Mouse (Mus musculus) embryonic facial prominence, embryonic 13.5 days (tissue): ENCODE data around the gene Nlrp4c. TPM values are rescaled to one million over a fixed set of nuclear protein-coding genes. Genes with fewer than 3 reads are reported as not detected.
"Not testable (repeated sequence)": the region's sequence is repeated elsewhere in the genome, so short reads cannot be mapped to it uniquely, and the experiment has no call there.

ENCODE experiments used
- ATAC-seq: fragments of 200-750 bp; cut with Nextera tagmentation; 2 replicates; pipeline ENCODE4 v1.8.0; 2017; ENCODE audit warnings: low read depth; ENCODE audit not compliant: insufficient number of reproducible peaks, insufficient read depth, low FRiP score, low TSS enrichment
- H3K27ac ChIP-seq: fragments of 300-500 bp; sonication (generic); 2 replicates; pipeline ENCODE4 v1.5.1; 2015; ENCODE audit warnings: moderate library complexity, mild to moderate bottlenecking, inconsistent platforms
- H3K27me3 ChIP-seq: fragments of 300-500 bp; sonication (generic); 2 replicates; pipeline ENCODE4 v1.6.1; 2015; ENCODE audit warnings: mild to moderate bottlenecking, inconsistent platforms
- H3K36me3 ChIP-seq: fragments of 300-500 bp; sonication (generic); 2 replicates; pipeline ENCODE4 v1.6.1; 2015; ENCODE audit warnings: mild to moderate bottlenecking, inconsistent platforms
- H3K4me1 ChIP-seq: fragments of 300-500 bp; sonication (generic); 2 replicates; pipeline ENCODE4 v1.6.1; 2015; ENCODE audit warnings: inconsistent platforms
- H3K4me2 ChIP-seq: fragments of 300-500 bp; sonication (generic); 2 replicates; pipeline ENCODE4 v1.6.1; 2015; ENCODE audit warnings: moderate library complexity, mild to moderate bottlenecking, inconsistent platforms
- H3K4me3 ChIP-seq: fragments of 300-500 bp; sonication (generic); 2 replicates; pipeline ENCODE4 v1.5.1; 2015; ENCODE audit warnings: mild to moderate bottlenecking, inconsistent platforms
- H3K9ac ChIP-seq: fragments of 300-500 bp; sonication (generic); 2 replicates; pipeline ENCODE4 v1.6.1; 2015; ENCODE audit warnings: mild to moderate bottlenecking, inconsistent platforms
- H3K9me3 ChIP-seq: fragments of 300-500 bp; sonication (generic); 2 replicates; pipeline ENCODE4 v1.6.1; 2016; ENCODE audit warnings: inconsistent platforms
- WGBS: fragments of 180-500 bp; shearing (Covaris S2); methylation state at CpG from one replicate; pipeline ENCODE4 v1.1.7; 2015; ENCODE audit warnings: mixed read lengths; 5-methylcytosine and 5-hydroxymethylcytosine counted together
- polyA plus RNA-seq: library from polyadenylated mRNA; unstranded; fragments of >200 nt; fragmentation: Nextera tagmentation; extraction: Ambion mirVana; gene quantifications from 2 replicates; pipeline ENCODE4 v1.2.1, GENCODE M21; 2015

The Nlrp4c gene
- not detected in 2 replicates for polyA plus RNA-seq

DNA sequence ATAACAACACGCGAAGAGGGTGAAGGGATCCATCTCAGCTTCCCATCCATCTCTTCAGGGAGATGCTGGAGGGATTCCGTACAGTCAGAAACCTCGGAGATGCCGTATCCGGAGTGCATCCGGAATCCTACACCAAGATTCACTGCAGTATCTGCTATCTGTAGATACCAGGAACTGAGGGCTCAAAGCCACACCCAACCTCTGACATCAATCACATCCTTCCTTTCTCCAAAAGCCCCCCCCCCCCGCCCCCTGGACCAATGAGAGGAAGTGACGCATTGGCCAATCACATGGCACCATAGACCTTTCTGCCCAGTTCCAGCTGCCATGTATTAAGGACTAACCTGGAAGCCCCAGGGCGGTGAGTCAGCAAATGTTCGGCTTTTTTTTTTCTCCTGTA, at the start of gene Nlrp4c:
Gene Nlrp4c, plus strand, starts transcription at position 301 of the 400 bp plus-strand sequence.
- Histone ChIP-seq H3K4me3 (no peak within 1 kb of the TSS), H3K9me3 (peaks cover 6% of the 10 kb centered on the region), H3K4me1 (no peaks in the 10 kb centered on the region), H3K36me3 (no peaks in the 10 kb centered on the region), H3K9ac (no peak within 1 kb of the TSS), H3K4me2 (no peak within 1 kb of the TSS), H3K27me3 (no peaks in the 10 kb centered on the region), H3K27ac (no peak within 1 kb of the TSS)
- ATAC-seq, result no peak
- 80% methylated on average over 11 of the region's 11 CpGs for whole genome bisulfite sequencing

DNA sequence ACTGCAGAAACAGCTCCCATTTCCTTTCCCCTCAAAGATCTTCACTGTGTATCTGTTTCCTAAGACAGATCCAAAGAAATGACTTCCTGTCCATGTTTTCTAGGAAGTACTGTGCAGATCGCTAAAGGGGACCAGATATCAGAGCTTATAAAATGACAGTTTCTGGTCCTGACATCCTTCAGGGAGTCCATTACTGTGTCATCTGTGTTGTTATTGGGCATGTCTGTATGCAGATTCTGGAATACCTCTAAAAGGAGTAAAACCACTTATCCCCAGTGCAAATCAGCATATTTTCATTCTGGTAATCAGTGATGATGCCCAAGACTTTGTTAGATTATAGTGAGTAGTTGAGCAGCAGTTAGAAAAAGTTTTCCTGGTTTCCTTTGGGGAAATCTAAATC, 34.1 kb upstream of the Nlrp4c start, which contains the start of gene Vmn1r65:
Gene Vmn1r65, minus strand, starts transcription at position 101 of the 400 bp plus-strand sequence.
- Histone ChIP-seq H3K9me3 (peaks cover 15% of the 10 kb centered on the region; the same call in 1 of the 2 replicates), H3K9ac (no peak within 1 kb of the TSS), H3K4me1 (no peaks in the 10 kb centered on the region), H3K27me3 (no peaks in the 10 kb centered on the region), H3K27ac (no peak within 1 kb of the TSS), H3K36me3 (no peaks in the 10 kb centered on the region), H3K4me2 (no peak within 1 kb of the TSS), H3K4me3 (no peak within 1 kb of the TSS)
- WGBS, result 86% methylated on average over 1 of the region's 1 CpGs
- no peak for ATAC-seq

DNA sequence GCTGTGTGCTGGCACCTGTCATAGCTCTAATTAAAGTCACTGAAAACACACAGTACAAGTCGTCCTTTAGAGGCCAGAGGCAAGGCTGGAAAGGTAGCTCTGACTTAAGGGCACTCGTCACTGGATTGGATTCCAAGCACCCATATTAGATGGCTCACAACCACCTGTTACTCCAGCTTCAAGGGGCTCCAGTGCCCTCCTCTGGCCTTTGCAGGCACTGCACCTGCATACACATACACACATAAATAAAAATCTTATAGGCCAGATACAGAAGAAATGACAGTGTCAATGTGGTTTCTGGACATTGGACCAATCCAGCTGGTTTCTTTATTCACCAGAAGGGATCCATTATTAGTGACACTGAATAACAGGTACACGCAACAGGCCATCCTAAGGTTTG, 74.5 kb downstream of the Nlrp4c start:
- Histone ChIP-seq H3K9ac (no peak overlapping the region), H3K4me1 (no peaks in the 10 kb centered on the region), H3K36me3 (no peaks in the 10 kb centered on the region), H3K9me3 (no peaks in the 10 kb centered on the region), H3K27me3 (no peaks in the 10 kb centered on the region), H3K27ac (no peak overlapping the region), H3K4me2 (no peak overlapping the region), H3K4me3 (no peak overlapping the region)
- no peak for ATAC-seq
- 78% methylated on average over 3 of the region's 3 CpGs for WGBS

DNA sequence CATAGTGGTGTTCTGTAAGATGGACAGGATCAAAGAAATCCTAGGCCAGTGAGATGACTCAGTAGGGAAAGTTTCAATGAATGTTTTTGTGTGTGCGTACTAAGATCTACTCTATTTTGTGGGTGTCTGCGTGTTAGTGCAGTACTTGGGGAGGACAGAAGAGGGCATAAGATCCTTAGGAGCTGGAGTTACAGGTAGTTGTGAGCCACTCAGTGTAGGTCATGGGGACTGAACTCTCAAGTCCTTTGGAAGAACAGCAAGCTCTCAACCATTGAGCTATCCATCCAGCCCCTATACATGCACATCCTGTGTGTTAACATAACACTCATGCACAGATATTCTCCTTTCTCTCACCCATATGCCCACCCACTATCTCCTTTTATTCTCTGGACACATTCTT, 75.1 kb downstream of the Nlrp4c start:
- H3K27me3 ChIP-seq, H3K4me1 ChIP-seq, H3K9ac ChIP-seq, H3K36me3 ChIP-seq, H3K9me3 ChIP-seq, ATAC-seq, H3K27ac ChIP-seq, H3K4me3 ChIP-seq, H3K4me2 ChIP-seq: not testable (repeated sequence)
- 77% methylated on average over 2 of the region's 2 CpGs for WGBS

DNA sequence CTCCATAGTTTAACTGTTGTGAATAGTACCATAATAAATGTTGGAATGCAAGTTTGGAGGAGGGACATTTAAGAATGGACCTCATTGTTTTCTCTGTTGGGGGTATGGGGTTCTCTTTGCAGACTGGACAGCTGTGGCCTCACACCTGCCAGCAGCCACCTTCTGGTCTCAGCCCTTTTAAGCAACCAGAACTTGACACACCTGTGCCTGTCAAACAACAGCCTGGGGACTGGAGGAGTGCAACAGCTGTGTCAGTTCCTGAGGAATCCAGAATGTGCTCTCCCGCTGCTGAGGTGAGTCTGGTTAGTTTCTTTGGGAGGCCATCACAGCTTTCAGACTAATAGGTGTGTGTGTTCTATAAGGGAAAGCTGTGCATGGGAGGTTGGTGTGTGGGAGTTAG, 76.2 kb downstream of the Nlrp4c start:
- not testable (repeated sequence) for H3K9ac ChIP-seq, H3K36me3 ChIP-seq, H3K27ac ChIP-seq, H3K4me2 ChIP-seq, H3K9me3 ChIP-seq, H3K4me1 ChIP-seq, H3K4me3 ChIP-seq, ATAC-seq, H3K27me3 ChIP-seq
- 62% methylated on average over 1 of the region's 1 CpGs for WGBS

DNA sequence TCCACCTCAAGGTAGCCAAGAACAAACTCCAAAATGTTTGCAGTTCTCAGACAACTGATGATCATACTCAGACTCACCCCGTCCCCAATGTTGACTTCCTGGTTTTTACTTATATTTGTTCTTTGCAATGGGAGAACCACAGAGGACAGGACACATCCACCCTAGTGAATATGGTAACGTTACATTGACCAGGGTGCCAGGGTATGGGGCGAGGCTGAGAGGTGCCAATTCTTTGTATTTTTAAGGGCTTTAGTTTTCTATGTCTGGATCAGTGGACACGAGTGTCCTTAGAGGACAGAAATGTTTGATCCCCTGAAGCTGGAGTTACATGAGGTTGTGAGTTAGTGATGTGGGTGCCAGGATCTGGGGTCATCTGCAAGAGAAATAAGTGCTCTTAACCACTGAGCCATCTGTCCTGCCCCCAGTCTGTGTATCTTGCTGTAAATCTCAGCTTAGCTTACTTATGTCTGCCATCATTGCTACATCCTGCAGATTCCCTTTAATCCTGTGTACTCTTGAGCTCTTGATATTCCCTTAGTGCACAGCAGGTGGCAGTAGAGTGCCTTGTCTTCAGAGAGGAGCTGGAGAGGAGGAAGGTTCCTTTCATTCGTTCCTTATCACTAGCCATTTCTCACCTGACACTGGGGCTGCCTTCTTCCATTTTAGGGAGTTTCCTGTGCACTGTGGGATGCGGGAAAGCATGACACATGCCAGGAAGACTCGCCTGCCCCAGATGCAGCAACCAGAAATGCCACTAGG, 81.9 kb downstream of the Nlrp4c start:
- H3K4me2 ChIP-seq, result no peak overlapping the region
- no peak overlapping the region for H3K4me3 ChIP-seq
- no peak overlapping the region for H3K9ac ChIP-seq
- H3K9me3 ChIP-seq, result no peaks in the 10 kb centered on the region
- H3K4me1 ChIP-seq, result no peaks in the 10 kb centered on the region
- no peak overlapping the region for H3K27ac ChIP-seq
- H3K27me3 ChIP-seq, result no peaks in the 10 kb centered on the region
- WGBS, result 39% methylated on average over 7 of the region's 7 CpGs
- no peak for ATAC-seq
- peaks cover 14% of the 10 kb centered on the region for H3K36me3 ChIP-seq

DNA sequence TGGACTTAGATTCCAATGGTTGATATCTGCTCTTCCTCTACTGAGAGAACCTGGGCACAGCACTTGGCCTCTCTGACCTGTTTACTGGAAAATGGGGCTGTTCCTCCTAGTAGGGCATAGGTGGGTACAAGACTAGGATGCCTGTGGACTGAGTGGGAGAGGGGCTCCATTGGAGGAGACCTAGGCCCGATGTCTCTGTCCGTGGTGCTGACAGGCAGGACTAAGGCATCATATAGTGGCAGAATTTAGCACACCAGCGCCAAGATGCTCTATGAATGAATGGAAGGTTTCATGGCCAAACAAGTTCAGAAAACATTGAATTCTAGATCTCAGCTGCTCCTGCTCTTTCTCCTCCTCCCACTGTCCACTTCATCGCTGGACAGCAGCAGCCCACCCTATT, 85.4 kb downstream of the Nlrp4c start:
- no peak overlapping the region for H3K27ac ChIP-seq
- no peak overlapping the region for H3K4me2 ChIP-seq
- H3K9ac ChIP-seq, result no peak overlapping the region
- WGBS, result 41% methylated on average over 4 of the region's 4 CpGs
- H3K36me3 ChIP-seq, result peaks cover 45% of the 10 kb centered on the region
- ATAC-seq, result no peak
- no peak overlapping the region for H3K4me3 ChIP-seq
- no peaks in the 10 kb centered on the region for H3K4me1 ChIP-seq
- peaks cover 20% of the 10 kb centered on the region for H3K9me3 ChIP-seq
- H3K27me3 ChIP-seq, result no peaks in the 10 kb centered on the region

DNA sequence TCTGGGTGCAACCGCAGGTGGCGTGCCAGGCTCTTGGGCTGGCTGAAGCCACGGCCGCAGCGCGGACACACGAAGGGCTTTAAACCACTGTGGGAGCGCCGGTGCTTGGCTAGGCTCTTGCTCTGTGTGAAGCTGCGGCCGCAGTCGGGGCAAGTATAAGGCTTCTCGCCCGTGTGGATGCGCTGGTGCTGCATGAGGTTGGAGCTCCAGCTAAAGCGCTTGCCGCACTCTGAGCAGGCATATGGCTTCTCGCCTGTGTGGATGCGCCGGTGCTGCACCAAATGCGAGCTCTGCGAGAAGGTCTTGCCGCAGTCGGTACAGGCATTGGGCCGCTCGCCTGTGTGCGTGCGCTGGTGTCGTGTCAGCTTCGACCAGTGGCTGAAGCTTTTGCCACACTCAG, 87.7 kb downstream of the Nlrp4c start:
- 81% methylated on average over 30 of the region's 30 CpGs for whole genome bisulfite sequencing
- no peaks in the 10 kb centered on the region for H3K27me3 ChIP-seq
- no peak overlapping the region for H3K4me2 ChIP-seq
- H3K36me3 ChIP-seq, result peaks cover 55% of the 10 kb centered on the region
- H3K9me3 ChIP-seq, result peaks cover 20% of the 10 kb centered on the region
- H3K4me3 ChIP-seq, result no peak overlapping the region
- H3K9ac ChIP-seq, result no peak overlapping the region
- no peaks in the 10 kb centered on the region for H3K4me1 ChIP-seq
- no peak overlapping the region for H3K27ac ChIP-seq
- ATAC-seq, result no peak

DNA sequence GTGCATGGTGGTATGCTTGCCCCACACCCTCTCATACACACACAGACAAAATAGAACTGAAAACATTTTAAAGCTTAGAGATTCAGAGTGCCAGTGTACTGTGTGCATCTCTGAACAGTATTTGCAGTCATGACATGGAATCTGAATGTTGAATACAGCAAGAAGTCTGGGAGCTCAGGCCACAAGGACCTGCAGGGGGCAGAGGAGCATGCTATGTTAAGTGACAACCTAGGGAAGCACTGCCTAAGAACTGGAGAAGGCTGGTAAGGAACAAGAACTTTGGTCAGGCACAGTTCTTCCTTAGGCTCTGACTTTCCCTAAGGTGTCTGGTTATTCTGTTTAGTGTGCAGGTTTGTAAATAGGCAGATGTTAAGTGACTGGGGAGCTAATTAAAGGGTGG, 91.5 kb downstream of the Nlrp4c start:
- Histone ChIP-seq H3K36me3 (peaks cover 69% of the 10 kb centered on the region), H3K27me3 (no peaks in the 10 kb centered on the region), H3K4me1 (no peaks in the 10 kb centered on the region), H3K9ac (no peak overlapping the region), H3K9me3 (peaks cover 20% of the 10 kb centered on the region), H3K27ac (no peak overlapping the region), H3K4me3 (no peak overlapping the region), H3K4me2 (no peak overlapping the region)
- ATAC-seq, result no peak

DNA sequence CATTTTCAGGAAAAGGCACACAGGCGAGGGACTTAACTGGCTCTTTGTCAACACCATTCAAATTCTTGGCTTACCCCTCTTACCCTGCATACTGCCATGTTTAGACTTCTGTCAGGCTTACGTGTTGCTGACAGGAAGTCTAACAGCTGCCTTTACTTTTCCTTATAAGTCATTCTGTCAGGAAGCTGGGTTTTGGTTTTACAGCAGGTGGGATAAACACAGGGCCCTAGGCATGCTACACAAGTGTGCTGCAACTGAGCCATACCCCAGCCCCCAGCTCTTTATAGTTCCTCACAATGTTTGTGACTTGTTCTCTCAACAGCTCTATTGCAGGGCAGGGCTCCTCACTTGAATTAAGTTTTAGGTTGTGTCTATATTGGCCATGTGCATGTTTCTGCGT, 94.3 kb downstream of the Nlrp4c start:
- no peak overlapping the region for H3K9ac ChIP-seq
- WGBS, result 85% methylated on average over 3 of the region's 3 CpGs
- H3K9me3 ChIP-seq, result no peaks in the 10 kb centered on the region
- no peaks in the 10 kb centered on the region for H3K27me3 ChIP-seq
- ATAC-seq, result no peak
- no peaks in the 10 kb centered on the region for H3K4me1 ChIP-seq
- no peak overlapping the region for H3K27ac ChIP-seq
- H3K36me3 ChIP-seq, result peaks cover 48% of the 10 kb centered on the region
- H3K4me3 ChIP-seq, result no peak overlapping the region
- no peak overlapping the region for H3K4me2 ChIP-seq

DNA sequence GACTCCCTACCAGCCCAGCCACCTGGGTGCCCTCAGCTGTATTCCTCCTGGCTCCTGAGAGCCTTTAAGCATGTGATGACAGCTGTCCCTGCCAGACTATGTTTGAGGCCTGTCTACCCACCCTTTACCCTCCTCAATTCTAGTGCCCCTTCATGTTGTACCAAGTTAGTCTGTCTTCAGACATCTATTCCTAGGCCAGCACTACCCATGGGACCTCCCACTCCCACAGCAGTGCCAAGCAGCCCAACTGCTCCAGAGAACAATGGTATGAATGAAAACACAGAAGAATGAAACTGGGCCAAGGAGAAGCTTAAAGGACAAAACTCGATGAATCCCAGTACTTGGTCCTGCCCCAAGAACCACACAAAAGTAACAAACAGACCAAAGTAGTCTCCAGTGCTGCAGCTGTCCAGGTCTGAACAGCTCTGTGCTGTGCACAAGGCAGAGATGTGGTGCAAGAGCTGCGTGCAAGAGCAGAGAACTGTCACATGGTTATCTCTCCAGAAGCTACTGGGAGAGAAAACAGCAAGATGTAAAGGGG, 99.1 kb downstream of the Nlrp4c start:
- Histone ChIP-seq H3K9ac (no peak overlapping the region), H3K27ac (no peak overlapping the region), H3K27me3 (no peaks in the 10 kb centered on the region), H3K4me1 (peaks cover 19% of the 10 kb centered on the region), H3K4me2 (no peak overlapping the region), H3K4me3 (no peak overlapping the region), H3K9me3 (no peaks in the 10 kb centered on the region), H3K36me3 (peaks cover 28% of the 10 kb centered on the region)
- ATAC-seq, result no peak
- WGBS, result 88% methylated on average over 2 of the region's 2 CpGs

DNA sequence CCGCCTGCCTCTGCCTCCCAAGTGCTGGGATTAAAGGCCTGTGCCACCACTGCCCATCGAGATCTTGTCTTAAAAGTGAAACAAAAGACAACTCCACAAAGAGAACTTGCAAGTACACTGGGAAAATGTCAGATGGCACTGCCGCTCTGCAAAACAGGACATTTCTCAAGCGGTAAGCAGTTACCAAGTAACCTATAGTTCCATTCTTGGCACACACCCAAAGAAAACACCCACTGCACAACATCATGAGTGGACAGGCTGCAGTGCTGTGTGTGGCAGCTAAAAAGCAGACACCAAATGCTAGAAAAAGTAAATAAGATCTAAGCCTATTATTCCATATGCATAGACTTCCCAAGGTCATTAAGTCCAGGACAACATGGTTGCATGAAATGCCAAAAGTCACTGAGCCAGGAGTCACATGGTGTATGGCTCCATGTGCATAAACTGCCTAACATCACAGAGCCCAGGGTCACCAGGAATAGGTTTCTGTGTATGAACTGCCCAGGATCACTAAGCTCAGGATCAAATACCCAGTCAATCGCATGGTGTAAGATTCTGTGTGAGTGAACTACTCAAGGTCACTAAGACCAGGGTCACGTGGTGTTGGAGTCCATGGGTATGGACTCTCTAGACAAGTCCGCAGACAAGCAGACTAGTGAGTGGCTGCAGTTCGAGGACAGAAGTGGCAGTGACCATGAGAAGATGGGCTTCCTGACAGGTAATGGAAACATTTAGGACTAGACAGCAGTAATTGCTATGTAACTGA, 100.6 kb downstream of the Nlrp4c start:
- Histone ChIP-seq H3K4me3 (no peak overlapping the region), H3K4me1 (peaks cover 22% of the 10 kb centered on the region), H3K9ac (no peak overlapping the region), H3K27ac (no peak overlapping the region), H3K36me3 (peaks cover 16% of the 10 kb centered on the region), H3K9me3 (no peaks in the 10 kb centered on the region), H3K27me3 (no peaks in the 10 kb centered on the region), H3K4me2 (no peak overlapping the region)
- WGBS, result 90% methylated on average over 8 of the region's 8 CpGs
- ATAC-seq, result no peak
